Mouse (Mus musculus) olfactory bulb, adult 2 months (tissue): ENCODE results near the gene Rhag. TPM values are rescaled to one million over a fixed set of nuclear protein-coding genes. Genes with fewer than 3 reads are reported as not detected.
A peak's percentile ranks its signal among the peaks of the same experiment; 100 is the strongest.

Source experiments
- H3K27ac ChIP-seq: fragments of 200-500 bp; 2 replicates; pipeline ENCODE4 v1.5.1; 2012; ENCODE audit warnings: low read depth, low read length; ENCODE audit not compliant: insufficient read depth
- H3K4me1 ChIP-seq: fragments of 200-500 bp; 2 replicates; pipeline ENCODE4 v1.6.1; 2012; ENCODE audit warnings: low read length; ENCODE audit not compliant: control insufficient read depth, insufficient read depth
- H3K4me3 ChIP-seq: fragments of 200-500 bp; 2 replicates; pipeline ENCODE4 v1.5.1; 2012; ENCODE audit warnings: mild to moderate bottlenecking, low read depth, low read length, moderate library complexity; ENCODE audit not compliant: insufficient read depth
- CTCF ChIP-seq: fragments of 200-500 bp; IDR thresholded peaks from 2 replicates; pipeline ENCODE4 v1.5.1; 2012; ENCODE audit warnings: low read depth, mild to moderate bottlenecking, low read length, moderate library complexity; ENCODE audit not compliant: insufficient read depth
- POLR2A ChIP-seq: fragments of 200-500 bp; IDR thresholded peaks from 2 replicates; pipeline ENCODE4 v1.6.1; 2012; ENCODE audit warnings: mild to moderate bottlenecking, low read depth, low read length, moderate library complexity; ENCODE audit not compliant: insufficient read depth
- WGBS: fragments of 180-500 bp; shearing (Covaris S2); methylation state at CpG from one replicate; pipeline ENCODE4 v1.1.7; 2018; 5-methylcytosine and 5-hydroxymethylcytosine counted together
- polyA plus RNA-seq: library from polyadenylated mRNA; stranded (reverse); fragments of >200 nt; gene quantifications from 2 replicates; pipeline ENCODE4 v1.2.4, GENCODE M21; 2012; ENCODE audit warnings: low replicate concordance; ENCODE audit not compliant: missing spikeins, insufficient read depth, insufficient read length

The Rhag gene
- polyA plus RNA-seq, 1 experiment: not detected

DNA sequence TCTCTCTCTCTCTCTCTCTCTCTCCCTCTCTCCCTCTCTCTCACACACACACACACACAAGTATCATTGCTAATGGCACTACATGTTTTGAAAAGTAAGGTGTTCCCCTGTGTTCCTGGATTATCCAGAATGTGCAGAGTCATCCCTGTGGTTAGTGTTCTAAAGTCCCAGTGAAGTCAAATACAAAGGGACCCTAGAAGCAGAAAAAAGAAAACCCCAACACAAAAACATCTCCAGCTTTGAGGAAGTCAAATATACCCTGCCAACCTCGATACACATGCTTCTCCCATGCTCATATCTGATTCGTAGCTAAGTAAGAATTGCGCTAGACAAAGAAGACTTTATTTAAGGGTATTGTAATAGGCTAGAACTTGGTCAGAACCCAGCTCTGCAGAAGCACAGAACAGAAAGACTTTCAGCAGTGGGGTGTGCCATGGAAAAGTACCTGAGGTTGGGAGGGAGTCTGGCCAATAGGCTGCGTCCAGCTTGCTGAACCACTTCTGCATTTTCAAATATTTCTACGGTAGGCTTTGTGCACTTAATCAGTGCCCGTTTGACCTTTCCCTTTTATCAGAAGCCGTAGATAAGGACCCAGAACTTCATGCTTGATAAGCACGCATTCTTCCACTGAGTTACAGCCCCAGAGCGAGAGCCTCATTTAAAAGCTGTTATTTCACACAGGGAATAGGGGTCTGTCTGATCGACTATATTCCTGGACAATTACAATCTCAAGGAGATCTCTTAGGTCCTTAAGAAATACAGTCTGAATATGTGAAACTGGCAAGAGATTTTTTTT is 58.2 kb downstream of the Rhag start:
- Histone ChIP-seq H3K27ac (no peak overlapping the region), H3K4me3 (no peak overlapping the region), H3K4me1 (no peaks in the 10 kb centered on the region)
- 82% methylated on average over 10 of the region's 10 CpGs for WGBS
- TF ChIP-seq POLR2A (no peak), CTCF (no peak)

- H3K27ac ChIP-seq: no peak overlapping the region
- no peak for TF ChIP-seq POLR2A
- H3K4me3 ChIP-seq: no peak overlapping the region
- H3K4me1 ChIP-seq: no peaks in the 10 kb centered on the region
- WGBS: 94% methylated on average over 6 of the region's 6 CpGs
Measured at GRCm38 (mm10) chr17:40872626-40873025, 61.7 kb downstream of the Rhag start.

DNA sequence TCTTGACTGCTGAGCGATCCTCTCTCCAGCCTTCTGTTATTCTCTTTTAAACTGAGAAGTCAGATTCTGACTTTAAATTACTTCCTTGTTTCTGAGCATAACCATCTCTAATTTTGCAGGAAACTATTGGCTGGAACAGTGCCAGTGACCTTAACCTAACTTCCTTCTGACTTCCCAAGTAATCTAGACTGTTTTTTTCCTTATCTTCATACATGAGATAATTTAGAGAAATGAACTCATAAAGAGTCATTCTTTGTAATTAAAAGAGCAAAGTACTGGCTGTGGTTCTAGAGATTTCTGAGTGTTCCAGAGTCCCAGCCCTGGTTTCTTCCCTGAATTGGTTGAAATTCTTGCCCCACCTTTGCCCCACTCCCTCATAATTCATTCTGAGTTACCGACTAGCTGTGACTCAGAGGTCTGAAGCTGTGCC is 62.7 kb downstream of the Rhag start:
- H3K4me1 ChIP-seq: no peaks in the 10 kb centered on the region
- no peak overlapping the region for H3K27ac ChIP-seq
- WGBS: 61% methylated on average over 2 of the region's 2 CpGs
- no peak for TF ChIP-seq POLR2A
- TF ChIP-seq CTCF: no peak
- no peak overlapping the region for H3K4me3 ChIP-seq

DNA sequence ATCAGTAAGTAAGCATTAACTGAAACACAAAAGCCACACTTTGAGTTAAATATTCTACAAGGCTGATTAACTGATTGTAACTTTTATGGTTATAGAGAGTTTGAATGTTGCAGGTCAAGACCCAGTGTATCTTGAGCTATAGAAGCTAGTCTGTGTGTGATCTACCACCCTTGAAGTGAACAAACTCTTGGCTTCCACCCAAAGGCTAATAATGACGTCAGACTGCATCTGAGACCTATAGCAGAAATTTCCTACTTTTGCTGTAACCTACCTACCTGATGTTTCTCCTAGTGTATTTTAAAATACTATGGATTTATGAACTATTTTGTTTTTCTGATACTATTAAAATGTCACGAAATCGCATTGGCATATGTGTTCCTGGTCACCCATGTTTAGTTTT is 63.8 kb downstream of the Rhag start:
- WGBS: 82% methylated on average over 3 of the region's 3 CpGs
- no peak for TF ChIP-seq POLR2A
- TF ChIP-seq CTCF: no peak
- no peak overlapping the region for H3K27ac ChIP-seq
- H3K4me1 ChIP-seq: 0 out of 2 replicates have a peak, but pooled peaks cover under 1% of the 10 kb centered on the region
- H3K4me3 ChIP-seq: no peak overlapping the region

DNA sequence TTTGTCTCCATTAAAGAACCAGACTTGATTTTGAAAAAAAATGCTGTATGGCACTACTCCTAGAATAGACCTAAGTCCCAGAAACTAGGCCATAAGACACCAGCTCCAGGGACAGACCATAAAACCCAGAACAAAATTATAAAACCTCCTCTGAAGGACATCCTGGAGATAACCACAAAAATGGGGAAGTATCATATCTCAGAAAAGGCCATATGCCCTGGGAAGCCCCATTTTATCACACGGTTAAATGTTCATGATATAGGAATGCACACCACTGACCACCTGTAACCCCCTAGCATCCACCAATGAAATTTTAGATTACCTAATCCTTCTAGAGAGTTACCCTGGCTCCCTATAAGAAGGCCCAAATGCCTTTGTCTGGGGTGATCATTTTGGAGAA is 64.6 kb downstream of the Rhag start:
- Histone ChIP-seq H3K4me1 (peaks cover 4% of the 10 kb centered on the region; the same call in 1 of the 2 replicates), H3K4me3 (no peak overlapping the region), H3K27ac (no peak overlapping the region)
- no peak for TF ChIP-seq CTCF
- no peak for TF ChIP-seq POLR2A
- 89% methylated on average over 1 of the region's 1 CpGs for WGBS

- 60% methylated on average over 3 of the region's 3 CpGs for WGBS
- Histone ChIP-seq H3K4me3 (no peak overlapping the region), H3K27ac (no peak overlapping the region), H3K4me1 (peaks cover 4% of the 10 kb centered on the region; the same call in 1 of the 2 replicates)
- no peak for TF ChIP-seq CTCF
- TF ChIP-seq POLR2A: no peak
Measured at GRCm38 (mm10) chr17:40877741-40878140, 66.8 kb downstream of the Rhag start.

DNA sequence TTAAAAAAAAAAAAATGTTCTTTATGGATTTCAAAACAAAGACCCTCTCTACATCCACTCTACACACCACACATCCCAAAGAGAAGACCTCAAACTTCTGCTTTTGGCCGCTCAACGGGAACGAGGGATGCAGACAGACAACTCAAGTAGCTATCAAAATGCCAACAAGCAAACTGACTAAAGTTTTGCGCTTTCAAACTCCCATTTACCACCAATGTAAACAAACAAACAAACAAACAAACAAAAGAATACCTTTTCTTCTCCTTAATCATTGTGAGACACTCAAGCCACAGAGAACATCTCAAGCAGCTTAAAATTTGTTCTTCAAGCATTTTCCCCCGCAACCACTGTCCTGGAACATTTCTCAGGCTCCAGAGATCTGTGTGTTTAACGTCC is 68.6 kb downstream of the Rhag start:
- Histone ChIP-seq H3K4me3 (peak overlapping the region; percentile 64), H3K4me1 (peaks cover 4% of the 10 kb centered on the region; the same call in 1 of the 2 replicates), H3K27ac (no peak overlapping the region)
- TF ChIP-seq CTCF (no peak), POLR2A (no peak)
- 32% methylated on average over 6 of the region's 6 CpGs for WGBS

GRCm38 (mm10) chr17:40879924-40880691 is 69.2 kb downstream of the Rhag start, which contains the start of gene 9130008F23Rik:
TSS of gene 9130008F23Rik (minus strand) at chr17:40880559.
- under 1% methylated on average over 40 of the region's 40 CpGs for WGBS

GRCm38 (mm10) chr17:40882172-40882571 is 71.2 kb downstream of the Rhag start:
- H3K27ac ChIP-seq: no peak overlapping the region
- 91% methylated on average over 6 of the region's 6 CpGs for WGBS
- H3K4me1 ChIP-seq: peaks cover 4% of the 10 kb centered on the region; the same call in 1 of the 2 replicates
- no peak for TF ChIP-seq CTCF
- no peak for TF ChIP-seq POLR2A
- H3K4me3 ChIP-seq: no peak overlapping the region

More at GRCm38 (mm10) chr17:40879924-40880691, 69.2 kb downstream of the Rhag start, which contains the start of gene 9130008F23Rik:
- Histone ChIP-seq H3K4me3 (peak within 1 kb of the TSS; percentile 64), H3K4me1 (peaks cover 4% of the 10 kb centered on the region; the same call in 1 of the 2 replicates), H3K27ac (no peak within 1 kb of the TSS)
- no peak for TF ChIP-seq POLR2A
- TF ChIP-seq CTCF: no peak
